Mouse (Mus musculus): ENCODE results near the gene Pde4dip. TPM values are rescaled to one million over a fixed set of nuclear protein-coding genes. Genes with fewer than 3 reads are reported as not detected.

Pde4dip gene
- total RNA-seq, 2 experiments from 2014 or later: 223 to 235 TPM

DNA sequence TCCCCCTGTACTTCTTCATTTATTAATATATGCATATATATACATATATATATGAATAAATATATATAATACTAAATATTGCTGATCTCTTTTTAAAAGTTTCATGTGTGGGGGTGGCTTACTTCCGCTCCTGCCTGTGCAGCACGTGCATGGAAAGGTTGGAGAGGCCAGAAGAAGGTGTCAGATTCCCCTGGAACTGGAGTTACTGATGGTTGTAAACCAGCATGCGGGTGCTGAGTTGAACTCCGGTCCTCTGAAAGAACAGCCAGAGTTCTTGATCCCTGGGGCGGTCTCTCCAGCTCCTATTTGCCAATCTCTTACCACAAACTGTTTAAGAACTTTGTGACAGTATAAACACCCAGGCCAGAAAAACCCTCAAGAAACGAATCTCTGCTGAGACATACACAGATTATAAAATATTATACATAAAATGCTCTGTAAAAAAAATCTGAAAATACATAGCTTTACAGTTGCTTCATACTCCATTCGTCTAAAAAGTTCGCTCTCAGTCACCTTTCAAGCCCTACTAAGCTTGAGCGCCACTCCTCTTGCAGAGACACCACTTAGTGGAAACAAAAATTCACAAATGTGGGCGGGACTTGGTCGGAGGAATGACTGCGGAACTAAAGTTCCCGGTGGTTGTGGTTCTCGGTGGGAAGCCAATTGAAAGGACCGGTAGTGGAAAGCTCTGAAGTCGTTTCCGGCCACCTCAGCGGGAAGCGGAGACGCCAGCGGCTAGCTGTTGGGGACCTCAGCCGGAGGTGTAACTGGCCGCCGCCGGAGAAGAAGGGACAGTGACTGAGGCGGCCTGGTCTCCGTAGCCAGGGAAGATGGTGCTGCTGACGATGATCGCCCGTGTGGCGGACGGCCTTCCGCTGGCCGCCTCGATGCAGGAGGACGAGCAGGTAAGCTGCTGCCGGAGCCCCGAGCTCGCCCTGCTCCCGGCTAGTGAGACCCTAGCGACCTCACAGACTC, 12.3 kb upstream of the Pde4dip start, which contains the start of gene Sec22b:
Gene Sec22b (plus strand): TSS at position 675 of the 975 bp plus-strand sequence.
- DNase-seq: peak; percentile 87 to 90

DNA sequence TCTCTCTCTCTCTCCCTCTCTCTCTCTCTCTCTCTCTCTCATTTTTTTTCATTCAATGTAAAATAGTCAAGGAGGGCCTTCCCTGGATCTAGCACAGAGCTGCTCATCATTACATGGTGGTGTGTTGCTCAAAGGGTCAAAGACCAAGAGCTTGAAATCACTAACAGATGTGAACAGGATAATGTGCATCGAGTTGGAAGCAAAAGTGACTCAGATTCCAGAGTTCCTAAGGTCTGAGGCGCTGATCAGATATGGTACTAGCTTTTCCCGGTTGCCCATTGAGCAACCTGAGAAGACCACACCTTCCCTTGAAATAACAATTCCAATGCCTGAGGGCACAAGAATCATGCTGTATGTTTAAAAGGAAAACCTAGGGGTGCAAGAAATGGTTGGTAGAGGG, 9.9 kb upstream of the Pde4dip start:
- no peak for DNase-seq

DNA sequence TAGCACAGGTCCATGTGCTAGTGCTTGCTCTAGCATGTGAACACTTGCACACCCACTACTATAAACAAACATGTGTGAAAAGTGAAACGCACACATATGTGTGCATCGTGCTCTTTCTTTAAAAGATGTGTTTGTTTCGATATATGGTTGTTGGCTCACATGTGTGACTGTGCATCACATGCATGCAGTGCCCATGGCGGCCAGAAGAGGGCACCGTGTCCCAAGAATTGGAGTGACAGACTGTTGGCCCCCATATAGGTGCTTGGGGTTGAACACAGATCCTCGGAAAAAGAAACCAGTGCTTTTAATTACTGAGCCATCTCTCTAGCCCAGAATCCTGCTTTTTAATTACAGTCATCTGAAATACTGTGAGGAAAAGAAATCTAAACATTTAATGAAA, 6.2 kb upstream of the Pde4dip start:
- DNase-seq: no peak

DNA sequence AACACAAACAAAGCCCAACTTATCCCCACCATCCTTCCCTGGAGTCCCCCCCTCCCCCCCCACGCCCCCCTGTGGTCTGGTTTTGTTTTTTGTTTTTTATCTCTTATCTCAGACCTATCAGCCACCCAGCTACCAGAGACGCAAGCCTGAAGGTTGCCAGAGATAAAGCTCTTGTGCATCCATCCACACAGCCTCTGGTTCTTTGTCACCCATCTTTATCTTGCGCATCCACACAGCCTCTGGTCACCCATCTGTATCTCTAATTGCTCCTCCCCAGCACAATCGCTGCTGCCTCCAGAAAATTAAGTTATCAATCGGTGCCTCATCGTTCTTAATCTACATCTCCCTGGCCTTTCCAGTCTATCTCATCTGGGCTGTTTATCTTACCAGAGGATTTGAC, 1.7 kb upstream of the Pde4dip start:
- no peak for DNase-seq

DNA sequence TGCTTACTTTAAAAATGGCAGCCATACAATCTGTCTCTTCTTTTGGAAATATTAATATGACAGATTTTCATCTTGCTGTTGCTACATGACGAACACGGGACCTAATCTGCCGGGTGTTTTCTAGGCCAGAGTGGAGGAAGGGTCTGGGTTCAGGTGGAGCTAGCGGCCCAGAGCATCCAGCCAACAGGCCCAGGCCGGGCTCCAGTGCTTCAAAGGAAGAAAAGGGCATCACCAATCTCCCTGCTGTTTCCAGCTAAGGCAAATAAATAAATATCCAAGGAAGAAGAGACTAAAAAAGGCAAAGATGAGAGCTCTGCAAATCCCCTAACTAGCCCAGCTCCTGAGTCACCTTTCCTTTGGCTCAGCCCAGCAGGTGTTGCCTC, 731 bp downstream of the Pde4dip start:
- peak in 1 of 2 experiments; percentile 27 for DNase-seq

DNA sequence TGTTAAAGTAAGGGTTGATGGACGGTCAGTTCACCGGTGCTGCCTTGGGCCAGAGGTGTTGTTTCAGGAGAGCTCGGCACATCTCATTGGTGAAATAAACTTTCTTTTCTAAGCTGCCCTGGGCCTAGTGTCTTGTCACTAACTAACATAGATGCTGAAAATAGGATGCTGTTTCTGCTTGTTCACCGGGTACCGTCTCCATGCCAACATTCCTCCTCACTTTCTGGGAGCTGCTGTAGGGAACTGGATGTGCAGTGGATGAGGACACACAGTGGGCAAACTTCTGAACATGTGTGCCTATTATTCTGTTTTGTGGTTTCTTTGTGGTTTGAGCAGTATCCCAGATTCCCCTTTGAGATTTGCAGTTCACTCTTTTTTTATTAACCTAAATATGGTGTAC, 6.9 kb downstream of the Pde4dip start:
- DNase-seq: peak; percentile 37 to 42

DNA sequence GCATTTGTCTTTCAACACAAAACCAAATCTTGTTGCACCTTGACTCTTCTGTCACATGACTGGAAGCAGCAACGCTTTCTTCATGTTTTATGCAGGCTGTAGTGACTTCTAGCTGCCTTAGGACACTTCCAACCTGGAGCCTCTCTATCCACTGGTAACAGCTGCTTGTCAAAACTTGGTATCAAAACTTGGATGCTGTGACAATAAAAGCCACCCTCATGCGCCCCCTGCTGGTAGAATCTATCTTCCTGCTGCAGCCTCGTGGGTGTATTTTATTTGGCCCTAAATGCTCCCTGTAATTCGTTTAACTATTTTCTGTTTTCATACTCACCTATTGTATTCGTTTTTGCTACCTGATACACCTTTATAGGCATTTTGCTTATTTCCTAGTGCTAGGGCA, 9.3 kb downstream of the Pde4dip start:
- peak; percentile 65 to 77 for DNase-seq

DNA sequence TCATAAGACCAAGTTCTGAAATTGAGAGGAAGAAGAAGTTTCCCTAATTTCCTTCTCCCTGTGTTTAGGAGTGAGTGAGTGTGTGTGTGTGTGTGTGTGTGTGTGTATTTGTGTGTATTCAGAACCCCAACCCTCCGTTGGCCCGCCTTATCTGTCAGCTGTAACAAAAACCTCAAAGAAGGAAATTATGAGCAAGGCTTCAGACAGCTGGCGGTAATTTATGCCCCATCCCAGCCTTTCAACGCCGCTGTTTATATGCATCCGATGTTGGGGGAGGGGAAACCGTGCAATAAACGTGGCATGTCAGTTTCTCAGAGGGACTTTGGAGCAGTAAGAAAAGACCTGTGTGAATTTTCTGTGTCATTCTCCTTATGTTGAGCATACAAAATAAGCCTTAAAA, 12.2 kb downstream of the Pde4dip start:
- DNase-seq: no peak

DNA sequence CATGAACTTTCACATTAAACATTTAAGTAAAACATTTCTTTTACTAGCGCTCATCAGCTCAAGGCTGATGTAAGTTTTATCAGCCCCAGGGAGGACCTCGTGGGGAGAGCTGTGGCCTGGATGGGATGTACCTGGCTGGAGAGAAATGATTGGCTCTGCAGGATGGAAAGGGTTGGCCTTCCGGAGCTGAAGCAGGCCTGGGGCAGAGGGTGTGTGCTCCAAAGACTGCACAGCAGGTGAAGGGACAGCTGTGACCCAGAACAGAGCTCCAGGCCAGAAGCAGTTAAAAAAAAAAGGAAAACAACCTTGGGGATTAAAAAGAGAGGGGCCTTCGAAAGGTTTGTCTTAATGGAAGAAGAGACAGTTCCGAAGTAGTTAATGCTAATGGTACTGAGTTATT, 13.7 kb downstream of the Pde4dip start:
- DNase-seq: no peak

DNA sequence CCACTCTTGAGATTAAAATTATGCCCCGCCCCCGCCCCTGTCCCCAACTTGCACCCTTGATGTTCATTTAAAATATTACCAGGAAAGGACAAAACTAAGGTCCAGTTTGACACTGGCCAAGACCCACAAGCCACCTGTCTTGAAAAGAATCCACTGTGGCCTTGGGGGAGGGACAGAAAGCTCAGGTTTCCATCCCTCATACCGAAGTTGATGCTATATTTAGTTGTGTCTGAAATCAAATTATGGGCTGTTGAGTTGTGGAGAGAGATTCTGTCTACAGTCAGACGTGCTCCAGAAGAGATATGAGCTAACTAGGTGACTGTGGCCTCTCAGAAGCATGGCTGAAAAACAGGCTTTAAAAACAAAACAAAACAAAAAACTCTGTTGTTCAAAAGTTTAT, 18.8 kb downstream of the Pde4dip start:
- no peak for DNase-seq

DNA sequence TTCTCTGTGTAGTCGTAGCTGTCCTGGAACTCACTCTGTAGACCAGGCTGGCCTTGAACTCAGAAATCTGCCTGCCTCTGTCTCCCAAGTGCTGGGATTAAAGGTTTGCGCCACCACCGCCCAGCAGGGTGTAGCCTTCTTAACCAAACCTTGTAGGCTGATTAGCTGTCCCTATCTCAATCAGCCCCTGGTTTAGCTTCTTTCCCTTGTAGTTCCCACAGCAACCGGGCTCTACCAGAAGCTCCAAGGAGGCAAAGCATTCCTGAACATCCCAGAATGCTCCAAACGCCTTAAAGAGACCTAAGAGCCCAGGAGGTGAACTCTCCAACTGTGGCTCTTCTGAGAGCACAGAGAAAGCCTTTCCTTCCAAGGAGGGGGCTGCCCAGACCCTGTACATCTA, 19.8 kb downstream of the Pde4dip start:
- DNase-seq: no peak

DNA sequence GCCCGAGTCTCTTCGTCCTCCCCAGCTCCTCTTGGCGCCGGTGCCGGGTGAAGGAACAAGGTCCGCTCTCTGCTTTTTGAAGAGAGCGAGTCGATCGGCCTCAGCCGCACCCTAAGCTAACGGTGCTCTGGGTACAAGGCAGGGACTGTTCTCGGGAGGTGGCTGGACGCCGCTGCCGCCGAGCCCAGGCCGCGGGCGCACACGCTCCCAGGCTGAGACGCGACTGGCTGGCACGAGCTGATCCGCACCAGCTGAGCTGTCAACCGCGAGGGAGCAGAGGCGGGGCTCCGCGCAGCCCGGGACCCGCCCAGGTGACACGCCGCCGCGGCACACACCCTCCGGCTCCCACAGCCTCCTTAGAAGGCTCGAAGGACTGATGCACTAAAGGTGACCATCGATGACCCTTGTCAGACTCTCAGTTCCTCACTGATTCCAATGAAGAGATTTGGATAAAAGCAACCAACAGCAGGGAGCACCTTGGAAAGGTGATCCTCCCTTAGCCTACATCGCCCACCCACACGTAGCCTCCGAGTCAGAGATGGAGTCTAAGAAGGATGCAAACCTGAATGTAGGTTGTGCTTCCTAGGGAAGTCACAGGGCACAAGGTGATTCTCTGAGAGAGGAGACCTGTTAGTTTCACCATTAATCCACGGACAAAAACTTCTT, 20.4 kb downstream of the Pde4dip start:
- peak; percentile 79 to 81 for DNase-seq

DNA sequence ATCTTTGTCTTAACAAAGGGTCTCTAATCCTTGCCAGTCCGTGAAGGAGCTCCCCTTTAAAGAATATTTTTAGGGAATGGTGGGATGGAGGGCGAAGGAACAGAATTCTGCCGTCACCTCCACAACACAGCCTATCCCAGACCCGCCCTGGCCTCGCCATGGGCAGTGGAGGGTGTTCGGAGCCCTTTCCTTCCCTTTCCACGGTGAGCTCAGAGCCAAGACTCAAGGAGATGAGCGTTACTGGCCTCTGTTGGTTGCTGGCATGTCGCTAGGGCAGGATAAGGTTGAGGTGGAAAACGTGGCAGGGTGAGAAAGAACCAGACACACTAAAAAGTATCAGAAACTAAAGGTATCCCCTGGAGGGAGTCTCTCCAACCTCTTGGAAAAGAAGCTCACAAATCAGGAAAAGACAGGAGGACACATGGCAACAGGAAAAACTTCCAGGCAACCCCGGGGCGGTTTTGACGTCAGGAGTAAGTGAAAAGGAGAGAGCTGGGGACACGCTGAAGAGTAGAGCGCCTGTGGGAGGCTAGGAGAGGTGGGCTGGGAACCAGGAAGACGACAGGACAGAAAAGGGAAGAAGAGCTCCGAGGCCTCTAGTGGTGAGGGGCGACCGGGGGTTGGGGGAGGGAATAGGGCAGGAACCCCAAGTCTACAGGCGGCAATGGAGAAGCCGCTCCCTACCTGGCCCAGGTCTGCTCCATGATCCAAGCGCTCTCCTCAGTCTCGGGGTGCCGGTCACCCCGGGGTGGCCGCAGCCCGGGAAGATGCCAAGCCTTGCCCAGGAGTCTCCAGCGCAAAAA, 21.1 kb downstream of the Pde4dip start:
- peak; percentile 20 to 34 for DNase-seq

DNA sequence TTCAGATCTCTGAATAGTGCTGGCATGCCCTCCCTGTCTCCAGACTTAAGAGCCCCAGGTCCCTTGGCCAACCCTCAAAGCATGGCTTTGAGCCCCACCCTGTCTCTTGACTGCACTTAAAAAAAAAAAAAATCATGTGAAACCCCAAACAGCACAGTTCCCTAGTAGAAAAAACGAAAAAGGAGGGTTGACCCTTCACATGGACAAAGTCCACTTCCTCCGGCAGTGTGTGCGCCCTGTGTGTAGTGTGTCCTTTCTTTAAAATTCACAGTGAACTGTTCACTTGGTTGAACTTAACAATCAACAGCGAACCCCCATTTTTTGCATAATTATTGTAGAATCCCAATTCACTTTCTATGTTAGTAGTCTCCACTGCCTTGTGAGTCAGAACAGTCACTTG, 21.8 kb downstream of the Pde4dip start:
- no peak for DNase-seq

DNA sequence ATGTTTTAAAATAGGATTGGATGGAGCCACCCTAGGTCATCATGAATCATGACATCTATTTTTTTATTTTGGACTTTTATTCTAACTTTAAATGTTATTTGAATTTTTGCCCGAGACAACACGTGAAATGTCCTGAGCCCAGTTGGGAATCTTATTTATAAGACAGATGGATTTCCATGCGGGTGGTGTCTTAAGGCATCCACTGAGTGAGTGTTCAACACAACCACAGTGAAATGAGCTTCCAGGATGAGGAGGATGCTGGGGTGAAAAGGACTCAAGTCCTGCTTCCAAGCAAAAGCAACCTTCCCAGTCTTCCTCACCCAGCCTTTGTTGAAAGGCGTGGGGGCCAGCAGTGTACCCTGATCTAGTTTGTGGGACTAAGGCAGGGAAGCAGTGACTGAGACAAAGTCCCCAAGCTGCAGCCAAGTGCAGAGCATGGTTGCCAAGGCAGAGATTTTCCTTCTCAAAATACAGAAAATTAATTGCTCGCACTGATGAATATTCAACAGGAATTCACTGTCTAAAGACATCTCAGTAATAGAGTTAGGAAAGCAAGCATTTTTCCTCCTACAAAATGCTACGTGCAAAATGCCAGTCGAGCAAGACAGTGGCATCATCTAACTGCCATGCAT, 27.6 kb downstream of the Pde4dip start:
- no peak for DNase-seq

DNA sequence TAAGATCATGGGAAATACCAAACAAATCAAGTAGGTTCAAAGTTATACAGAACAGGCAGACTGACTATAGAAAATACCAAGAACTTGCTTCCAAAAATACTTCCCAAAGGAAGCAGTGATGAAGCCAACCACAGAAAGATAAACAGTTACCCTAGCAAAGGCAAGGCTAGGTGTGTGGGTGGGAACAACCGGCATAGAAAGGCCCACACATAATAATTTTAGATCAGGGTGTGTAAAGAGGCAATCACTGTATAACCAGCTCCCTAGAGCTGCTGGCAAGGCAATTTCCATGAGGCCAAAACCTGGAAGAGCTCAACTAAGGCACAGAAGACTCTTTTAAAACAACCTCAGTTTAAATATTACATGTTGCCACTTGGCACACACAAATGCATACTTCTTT, 29.1 kb downstream of the Pde4dip start:
- DNase-seq: no peak

DNA sequence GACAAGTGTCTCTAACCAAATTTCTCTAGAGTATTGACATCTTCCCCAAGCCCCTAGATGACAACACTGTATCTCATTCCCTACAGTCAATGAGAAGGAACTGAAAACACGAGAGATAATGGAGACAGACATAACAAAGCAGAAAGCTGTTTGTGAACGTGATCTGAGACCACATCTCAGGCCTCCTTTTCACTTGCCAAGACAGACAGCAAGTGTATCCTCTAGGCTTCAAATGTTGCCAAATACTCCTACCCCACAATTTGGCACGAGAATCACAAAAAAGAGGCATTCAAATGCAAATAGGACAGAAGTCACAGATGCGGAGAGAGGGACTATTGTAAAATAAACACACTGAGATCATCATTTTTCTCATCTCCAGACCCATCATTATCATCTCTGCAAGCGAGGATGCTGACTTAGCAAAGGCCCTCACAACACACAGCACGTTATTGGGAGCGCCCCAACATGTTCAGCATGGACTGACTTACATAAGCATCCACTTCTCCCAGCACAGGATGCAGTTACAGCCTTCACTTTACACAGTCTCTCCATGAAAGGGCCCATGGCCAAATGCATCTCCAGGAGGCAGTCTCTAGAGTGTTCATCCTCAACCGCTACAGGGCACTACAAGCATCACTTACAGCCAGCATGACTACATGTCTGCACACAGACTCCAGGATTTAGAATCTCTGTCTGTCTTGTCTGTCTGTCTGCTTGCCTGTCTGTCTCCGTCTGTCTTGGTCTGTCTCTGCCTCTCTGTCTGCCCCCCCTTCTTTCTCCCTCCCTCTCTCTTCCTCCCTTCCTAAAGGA, 33.7 kb downstream of the Pde4dip start:
- DNase-seq: peak; percentile 50 to 63

DNA sequence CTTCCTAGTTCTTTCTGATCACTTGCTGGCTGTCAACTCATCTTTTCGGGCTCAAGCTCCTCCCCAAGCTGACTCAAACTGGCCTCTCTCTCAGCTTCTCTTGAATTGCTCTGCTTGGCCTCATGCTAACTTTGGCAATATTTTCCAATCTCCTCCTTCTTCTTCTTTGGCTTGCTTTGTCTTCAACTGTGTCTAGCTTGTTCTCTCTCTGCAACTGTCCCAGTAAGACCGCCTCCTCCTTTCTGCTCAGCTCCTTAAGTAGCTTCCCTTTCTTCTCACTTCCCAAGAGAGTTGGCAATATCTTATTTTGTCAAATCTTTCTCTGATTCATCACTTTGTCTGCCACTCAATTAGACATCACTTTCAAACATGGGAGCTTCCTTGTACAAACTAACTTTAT, 36.7 kb downstream of the Pde4dip start:
- no peak for DNase-seq

DNA sequence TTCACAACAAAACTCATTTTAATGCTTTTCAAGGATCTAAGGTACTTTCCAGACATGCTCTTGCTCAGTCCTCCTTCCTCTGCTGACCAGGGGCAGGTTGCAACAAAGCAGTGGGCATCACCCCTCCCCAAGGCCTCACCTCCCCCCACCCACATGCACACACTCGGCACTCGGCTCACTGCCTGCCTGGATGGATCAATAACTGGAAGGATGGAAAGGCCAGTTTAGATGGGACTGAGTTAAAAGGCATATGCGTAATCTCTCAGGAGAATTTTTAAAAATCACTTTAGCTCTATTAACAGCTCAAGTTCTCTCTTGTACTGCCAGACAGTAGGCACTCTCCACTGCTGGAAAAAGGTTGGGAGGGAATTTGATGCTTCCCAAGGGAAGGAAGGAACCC, 40.9 kb downstream of the Pde4dip start:
- DNase-seq: no peak

DNA sequence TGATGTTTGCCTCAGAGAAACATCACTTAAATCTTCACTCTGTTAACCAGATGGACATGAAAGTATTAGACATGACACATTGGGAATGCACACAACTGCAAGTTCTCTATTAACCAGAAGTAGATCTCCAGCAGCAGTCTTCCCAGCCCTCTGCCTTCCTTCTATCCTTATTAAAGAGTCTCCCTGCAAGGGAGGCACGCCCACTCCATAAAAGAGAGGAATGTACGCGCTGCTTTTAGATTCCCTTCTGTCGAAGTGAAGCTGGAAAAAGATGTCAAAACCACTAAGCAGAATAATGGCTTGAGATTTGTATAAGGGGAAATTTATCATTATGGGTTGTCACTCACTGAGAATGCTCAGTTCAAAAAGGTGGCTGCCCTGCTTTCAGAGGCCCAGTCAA, 42.1 kb downstream of the Pde4dip start:
- no peak for DNase-seq

DNA sequence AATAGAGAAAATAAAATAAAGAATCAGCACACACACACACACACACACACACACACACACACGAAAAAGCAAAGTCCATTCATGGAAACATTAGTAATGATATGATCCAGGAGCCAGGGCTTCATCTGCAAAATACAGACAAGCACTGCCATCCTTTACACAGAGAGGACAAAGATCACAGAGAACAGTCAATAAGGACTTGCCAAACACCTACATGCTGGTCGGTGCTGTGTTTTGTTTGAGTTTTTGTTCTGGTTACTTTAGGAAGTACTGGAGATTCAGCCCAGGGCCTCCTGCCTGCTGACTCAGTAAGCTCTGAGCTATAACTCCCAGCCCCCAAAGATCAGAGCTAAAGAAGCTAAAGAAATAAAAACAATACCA, 43.7 kb downstream of the Pde4dip start:
- DNase-seq: no peak

Data from layer of hippocampus, postnatal 36 days (tissue).